Mouse (Mus musculus) heart, adult 2 months (tissue): ENCODE measurements around the gene Lhx3.

Experiments used
- CTCF ChIP-seq: fragments of 200-600 bp; IDR thresholded peaks from 2 replicates; pipeline ENCODE4 v1.8.1; 2022; ENCODE audit warnings: antibody characterized with exemption, mild to moderate bottlenecking, moderate library complexity
- EP300 ChIP-seq: fragments of 200-500 bp; IDR thresholded peaks from 2 replicates; pipeline ENCODE4 v1.6.1; 2011; ENCODE audit warnings: low read depth, low read length, control low read depth; ENCODE audit not compliant: insufficient read depth
- POLR2A ChIP-seq: fragments of 200-500 bp; IDR thresholded peaks from 2 replicates; pipeline ENCODE4 v1.6.1; 2011; ENCODE audit warnings: mild to moderate bottlenecking, low read depth, low read length, control low read depth; ENCODE audit not compliant: insufficient read depth

DNA sequence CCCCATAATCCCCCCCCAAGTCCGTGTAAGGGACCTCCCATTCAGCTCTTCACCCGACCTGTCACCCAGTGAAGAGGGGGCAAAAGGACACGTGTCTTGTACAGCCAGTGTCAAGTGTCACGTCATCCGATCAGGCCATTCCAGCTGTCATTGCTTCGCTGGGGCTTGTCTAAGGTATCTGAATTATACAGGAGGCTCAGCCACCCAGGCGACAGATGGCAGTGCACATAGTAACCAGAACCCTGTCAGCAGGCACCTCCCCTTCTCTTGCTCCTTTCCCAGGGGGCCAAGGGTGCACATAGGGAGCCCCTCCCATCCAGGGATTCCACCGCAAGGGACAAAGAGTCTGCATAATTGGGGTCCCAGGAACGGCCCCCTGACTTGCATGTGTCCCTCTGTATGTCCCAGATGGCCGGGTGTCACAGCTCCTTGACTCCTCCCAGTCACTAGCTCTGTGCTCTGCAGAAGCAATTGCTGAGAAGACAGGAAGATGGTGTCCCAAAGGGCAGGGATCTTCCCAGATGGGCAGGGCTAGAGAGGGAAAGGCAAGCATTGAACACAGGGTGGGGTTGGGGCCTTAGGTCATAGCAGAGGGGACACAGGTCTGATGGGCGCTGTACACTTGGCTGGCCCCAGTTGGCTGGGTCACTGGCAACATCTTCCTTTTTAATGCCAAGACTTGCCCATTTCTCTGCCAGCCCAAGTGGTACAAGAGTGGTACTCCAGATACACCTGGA, 39.1 kb downstream of the Lhx3 start:
- no peak for TF ChIP-seq POLR2A
- no peak for TF ChIP-seq CTCF
- no peak for TF ChIP-seq EP300
